Mouse (Mus musculus) adrenal gland, postnatal 10 days (tissue): ENCODE data around the gene Olfr459. TPM values are rescaled to one million over a fixed set of nuclear protein-coding genes. Genes with fewer than 3 reads are reported as not detected.
A peak's percentile ranks its signal among the peaks of the same experiment; 100 is the strongest.

Source experiments
- DNase-seq: peaks from one replicate; pipeline ENCODE4 v3.0.0; 2021; ENCODE audit warnings: mixed read lengths
- long read RNA-seq, 2 experiments: library from polyadenylated mRNA; stranded (forward); transcript quantifications; one replicate each; pipeline ENCODE4 v2.0.0; 2021
- total RNA-seq, 2 experiments: library from RNA; stranded (reverse); gene quantifications; 2 replicates each; pipeline ENCODE4 v1.2.3; 2021

The Olfr459 gene
- total RNA-seq, result not detected
- long read RNA-seq, experiment 1, result 0 reads
- long read RNA-seq, experiment 2, result 0 reads

DNA sequence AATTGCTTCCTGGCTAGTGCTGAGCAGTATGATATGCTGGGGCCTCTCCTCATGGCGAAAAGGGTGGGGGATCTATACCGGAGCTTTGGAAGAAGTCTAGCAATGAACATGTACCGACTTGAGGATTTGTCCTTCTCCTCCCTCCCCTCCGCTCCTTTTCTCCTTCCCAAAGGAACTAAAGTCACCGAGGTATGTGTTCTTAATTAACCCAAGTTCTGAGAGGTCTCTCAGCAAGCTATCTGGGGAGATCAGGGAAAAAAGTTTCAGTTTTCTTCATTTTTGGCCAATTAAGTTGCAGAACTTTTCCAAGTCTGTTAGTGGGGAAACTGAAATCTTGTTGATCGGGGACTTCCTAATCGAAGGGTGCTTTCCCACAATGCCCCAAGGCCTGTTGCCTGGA, at the start of gene Olfr459:
Gene Olfr459 (minus strand): TSS at position 101 of the 400 bp plus-strand sequence.
- DNase-seq, result no peak

DNA sequence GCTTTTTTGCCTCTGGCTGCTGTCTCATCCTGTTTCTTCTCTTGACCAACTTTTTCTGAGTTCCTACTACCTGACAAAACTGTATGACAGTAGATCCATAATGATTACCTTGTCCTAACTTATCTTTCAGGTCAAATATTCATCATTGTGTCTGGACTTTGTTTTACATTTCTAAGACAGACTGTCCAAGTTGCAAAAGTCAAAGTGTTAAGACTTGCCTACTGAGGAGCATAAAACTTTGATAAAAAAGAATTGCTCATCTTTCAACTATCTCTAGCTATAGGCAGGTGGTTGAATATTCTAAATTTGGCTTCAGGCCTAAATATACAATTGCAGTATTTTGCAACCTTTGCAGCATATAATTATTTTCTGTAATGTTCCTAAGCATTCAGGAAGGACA, 49.1 kb upstream of the Olfr459 start:
- DNase-seq, result no peak

DNA sequence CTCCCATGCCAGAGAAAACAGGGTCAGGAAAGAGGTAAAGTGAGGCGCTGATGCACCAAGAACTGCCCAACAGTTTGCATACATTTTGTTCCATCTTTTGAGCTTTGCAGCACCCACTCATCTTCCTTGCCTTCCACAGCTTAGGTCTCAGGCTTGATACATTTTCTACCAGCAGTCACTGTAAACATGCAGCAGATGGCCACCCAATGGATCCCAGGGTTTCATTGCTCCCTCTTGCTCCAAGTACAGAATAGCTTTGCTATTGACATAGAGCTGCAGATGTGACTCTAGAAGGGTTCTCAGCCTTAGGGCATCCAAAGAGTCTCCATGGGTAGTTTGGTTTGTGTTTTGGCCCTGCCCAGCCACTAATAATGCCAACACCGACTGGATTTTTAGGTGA, 11.7 kb upstream of the Olfr459 start:
- no peak for DNase-seq

DNA sequence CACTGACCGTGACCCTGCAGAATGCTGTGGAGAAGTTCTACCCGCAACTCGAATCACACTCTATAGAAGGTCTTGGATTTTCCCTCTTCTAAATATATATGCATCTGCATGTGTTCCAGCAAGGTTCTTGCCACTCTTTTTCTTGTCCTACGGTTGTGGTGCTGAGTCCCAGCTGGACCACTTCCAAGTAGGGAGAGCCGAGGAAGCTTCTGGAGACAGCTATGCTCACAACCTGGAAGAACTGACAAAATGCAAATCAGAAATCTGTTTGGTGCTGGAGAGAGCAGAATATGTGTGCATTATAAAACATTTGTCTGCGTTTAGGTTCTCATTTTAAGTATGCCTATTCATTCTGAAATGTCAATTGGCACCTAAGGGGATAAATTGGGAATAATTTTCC, 744 bp upstream of the Olfr459 start:
- no peak for DNase-seq

DNA sequence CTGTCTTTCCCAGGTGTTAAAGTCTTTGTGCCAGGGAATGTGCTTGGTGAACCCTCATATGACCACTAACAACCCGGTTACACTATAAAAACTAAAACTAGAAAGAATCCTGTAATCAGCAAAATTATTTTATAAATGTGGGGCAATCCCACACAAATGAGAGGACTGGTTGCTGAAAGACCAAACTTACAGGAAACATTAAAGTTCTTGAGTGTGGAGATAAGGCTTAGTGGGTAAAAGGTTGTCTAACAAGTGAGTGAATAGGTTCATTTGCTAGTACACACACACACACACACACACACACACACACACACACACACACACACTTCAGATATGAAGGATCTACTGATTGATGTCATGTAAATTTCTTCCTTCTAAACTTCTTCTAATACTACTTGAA, 5.1 kb downstream of the Olfr459 start:
- DNase-seq, result no peak

DNA sequence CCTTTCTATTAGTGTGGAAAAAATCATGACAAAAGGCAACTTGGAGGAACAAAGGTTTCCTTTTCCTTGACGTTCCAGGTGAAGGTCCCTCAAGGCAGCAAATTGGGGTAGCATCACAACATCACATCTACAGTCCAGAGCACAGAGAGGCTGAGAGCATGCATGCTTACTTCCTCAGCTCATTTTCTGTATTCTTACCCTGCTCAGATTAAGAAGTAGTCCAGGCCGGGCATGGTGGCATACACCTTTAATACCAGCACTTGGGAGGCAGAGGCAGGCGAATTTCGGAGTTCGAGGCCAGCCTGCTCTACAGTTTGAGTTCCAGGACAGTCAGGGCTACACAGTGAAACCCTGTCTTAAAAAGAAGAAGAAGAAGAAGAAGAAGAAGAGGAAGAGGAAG, 10.7 kb downstream of the Olfr459 start:
- DNase-seq, result no peak

DNA sequence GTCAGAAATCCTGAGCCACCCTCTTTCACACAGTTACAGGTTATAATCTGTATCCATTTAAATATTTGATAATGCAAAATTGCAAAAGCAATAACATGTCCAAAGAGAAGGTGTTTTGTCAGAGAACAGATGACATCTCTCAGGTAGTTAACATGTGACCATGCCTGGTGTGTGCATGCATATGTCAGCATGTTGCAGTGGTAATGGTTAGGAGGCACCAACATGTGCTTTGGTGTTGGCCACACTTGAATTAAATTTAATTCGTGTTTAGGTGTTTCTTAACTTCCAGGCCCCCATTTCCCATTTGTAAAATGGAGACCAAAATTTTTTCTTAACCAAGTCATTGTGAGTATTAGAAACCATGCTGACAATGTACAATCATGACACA, 12.6 kb downstream of the Olfr459 start:
- no peak for DNase-seq

DNA sequence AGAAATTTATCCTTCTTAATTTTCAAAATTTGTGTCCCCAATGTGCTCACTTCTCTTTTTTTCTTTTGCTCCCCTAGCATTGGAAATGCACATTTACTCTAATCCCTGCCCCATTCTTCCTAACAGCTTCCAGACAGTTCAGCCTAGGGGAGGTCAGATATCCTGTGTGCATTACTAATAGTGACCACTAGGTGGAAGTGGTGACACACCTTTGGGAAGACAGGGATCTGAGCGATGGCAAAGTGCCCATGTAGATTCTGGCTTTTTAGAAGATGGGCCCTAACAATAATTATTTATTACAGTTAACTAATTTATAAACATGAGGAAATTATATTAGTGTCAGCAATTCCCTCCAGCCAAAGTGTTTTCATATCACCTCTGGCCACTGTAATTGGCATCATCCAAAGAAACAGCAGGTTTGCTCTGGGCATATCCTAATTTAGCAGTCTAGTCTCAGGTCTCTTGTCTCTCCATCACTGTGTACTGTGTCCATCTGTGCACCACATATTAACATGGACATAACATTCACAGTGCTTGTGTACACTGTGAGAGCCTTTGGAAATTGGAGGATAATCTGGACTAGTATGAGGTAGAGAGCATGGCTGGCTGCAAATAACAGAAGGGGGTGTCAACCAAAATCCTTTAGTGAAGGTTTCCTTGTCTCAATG, 13.1 kb downstream of the Olfr459 start:
- peak; percentile 57 for DNase-seq

DNA sequence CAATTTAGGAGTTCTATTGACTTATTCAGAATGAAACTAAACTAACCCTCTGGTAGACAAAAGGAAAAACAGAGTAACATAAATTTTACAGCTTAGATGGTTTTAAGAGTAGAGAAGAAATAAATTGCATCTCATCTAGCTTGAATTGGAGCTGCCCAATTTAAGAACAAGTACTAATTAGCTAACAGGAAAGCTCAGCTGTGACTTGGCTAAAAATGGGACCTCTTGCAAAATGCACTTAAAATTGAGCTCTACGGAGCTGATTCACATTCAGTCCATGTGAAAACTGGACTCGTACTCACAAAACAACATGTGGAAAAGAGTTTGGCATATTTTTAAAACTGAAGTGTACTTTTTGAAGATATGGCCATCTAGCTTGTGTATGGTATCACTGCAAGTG, 15.4 kb downstream of the Olfr459 start:
- DNase-seq, result no peak

DNA sequence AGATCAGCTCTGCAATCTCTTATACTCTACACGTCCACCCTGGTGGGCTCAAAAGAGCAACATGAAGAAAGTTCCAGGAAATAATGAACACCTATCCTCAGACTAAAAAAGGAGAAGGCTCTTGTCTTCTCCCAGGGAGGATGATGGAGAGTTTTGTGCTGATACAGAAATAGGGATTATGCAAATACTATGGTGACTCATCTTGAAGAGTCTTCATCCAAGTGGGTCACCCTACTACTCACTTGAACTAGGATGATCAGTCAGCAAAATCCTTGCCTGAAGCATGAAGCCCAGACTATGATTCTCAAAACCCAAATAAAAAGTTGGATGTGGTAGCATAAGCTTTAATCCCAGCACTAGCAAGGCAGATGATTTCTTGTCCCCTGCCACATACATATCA, 16.6 kb downstream of the Olfr459 start:
- DNase-seq, result no peak

DNA sequence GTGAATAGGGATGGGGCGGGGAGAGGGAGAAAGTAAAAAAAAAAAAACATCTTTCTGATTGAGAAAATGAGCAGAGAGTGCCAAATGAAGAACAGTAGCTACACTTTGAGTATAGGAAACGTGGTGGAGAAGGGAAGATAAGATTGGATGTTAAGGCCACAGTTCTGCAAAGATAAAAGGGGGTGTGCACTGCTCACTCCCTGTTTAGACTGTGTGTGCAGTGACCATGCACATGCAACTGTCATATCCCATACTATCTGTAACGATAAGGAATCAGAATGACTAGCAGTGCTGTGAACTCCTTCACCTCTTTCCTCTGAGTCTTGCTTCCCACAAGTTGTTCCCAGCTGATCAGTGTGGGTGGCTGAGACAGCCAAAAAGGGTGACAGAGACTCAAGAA, 17.8 kb downstream of the Olfr459 start:
- DNase-seq, result no peak

DNA sequence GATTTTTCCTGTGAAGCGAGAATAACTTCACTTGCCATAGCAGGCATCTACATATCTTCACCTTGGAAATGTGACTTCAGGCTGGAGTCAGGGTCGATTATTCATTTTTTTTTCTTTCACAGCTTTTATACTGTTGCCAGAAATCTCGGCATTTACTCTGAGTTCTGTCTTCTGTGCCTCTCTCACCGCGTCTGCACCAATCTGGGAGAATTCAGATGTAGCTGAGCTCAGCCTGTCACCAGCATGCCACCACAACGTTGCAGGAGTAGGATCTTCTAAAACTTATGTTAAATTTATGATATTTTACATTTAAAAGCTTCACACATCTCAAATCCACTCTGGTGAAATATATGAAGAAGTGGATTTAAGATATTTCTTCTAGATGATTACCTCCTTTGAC, 20.4 kb downstream of the Olfr459 start:
- no peak for DNase-seq

DNA sequence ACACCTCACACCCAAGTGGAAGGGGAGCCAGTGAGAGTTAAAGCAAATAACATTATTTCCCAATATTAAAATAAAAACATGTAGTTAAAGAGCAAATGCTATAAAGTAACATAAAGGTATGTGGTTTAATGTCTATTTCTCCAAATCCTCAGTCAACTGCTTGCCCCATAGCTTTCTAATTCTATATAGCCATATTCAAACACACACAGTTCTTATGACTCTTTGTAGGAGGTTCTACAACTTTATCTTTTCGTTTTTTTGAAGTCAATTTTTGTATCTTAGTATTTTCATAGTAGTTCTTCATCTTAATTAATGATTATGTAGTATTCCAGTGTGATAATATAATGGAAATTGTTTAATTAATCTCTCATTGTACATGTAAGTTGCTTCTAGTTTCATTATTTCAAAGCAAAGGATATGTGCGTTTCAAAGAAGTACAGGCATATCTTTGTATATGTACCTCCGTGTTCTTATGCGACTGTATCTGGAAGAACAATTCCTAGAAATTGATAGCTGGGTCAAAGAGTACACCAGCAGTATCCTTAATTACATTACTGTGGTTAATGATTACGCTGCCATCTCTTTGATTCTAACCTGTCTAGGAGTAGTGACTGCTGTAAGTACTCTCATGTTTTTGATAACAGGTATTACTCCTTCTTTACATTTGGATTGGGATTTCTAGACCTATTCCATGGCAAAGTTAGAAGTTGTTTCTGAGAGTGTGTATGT, 30.1 kb downstream of the Olfr459 start:
- DNase-seq, result no peak

DNA sequence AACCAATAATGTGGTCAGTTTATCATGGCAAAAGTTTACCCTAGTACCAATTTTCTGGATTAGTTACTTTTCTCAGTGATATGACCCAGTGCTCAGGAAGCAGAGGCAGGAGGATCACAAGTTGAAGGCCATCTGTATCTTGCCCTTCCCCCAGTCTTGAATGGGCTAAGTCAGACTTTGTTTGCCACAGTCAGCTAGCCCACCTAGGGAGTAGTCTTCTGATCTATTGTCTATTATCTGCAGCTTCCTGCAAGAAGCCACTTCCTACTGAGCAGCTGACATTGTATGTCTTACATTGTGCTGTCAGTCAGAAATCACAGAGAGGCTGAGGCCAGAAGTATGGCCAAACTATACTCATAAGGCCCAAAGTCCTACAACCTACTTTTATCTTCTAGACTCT, 33.9 kb downstream of the Olfr459 start:
- no peak for DNase-seq

DNA sequence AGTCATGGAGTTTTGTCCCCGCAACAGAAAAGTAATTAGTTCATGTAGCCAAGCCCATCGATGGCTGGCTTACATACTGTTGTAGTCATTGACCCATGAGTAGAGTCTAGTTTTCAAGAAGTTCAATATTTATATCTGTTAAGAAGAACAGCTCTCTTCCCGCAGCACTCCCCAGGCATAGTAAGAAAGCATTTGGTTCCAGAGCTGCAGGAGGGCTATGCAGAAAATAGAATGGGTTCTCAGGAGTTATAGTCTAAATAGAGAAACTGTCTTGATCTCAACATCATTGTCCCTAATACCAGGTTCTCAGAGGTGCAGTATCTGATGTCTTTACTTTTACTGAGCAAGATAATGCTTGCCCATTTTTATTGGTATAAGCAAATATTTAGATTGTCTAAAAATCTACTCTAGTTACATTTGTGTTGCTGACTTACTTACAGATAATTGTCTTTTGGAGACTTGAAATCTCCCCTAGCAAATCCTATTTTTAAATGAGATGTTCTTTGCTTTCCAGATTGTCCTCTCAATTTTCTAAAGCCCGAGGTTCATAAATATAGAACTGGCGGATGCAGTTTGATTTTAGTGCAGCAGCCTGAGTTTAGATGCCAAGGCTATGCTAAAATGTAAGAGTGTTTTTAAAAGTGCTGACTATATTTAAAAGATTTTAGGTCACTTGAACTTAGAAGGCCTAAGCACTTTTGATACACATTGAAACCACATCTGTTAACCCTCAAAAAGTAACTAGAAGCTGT, 40.1 kb downstream of the Olfr459 start:
- no peak for DNase-seq

DNA sequence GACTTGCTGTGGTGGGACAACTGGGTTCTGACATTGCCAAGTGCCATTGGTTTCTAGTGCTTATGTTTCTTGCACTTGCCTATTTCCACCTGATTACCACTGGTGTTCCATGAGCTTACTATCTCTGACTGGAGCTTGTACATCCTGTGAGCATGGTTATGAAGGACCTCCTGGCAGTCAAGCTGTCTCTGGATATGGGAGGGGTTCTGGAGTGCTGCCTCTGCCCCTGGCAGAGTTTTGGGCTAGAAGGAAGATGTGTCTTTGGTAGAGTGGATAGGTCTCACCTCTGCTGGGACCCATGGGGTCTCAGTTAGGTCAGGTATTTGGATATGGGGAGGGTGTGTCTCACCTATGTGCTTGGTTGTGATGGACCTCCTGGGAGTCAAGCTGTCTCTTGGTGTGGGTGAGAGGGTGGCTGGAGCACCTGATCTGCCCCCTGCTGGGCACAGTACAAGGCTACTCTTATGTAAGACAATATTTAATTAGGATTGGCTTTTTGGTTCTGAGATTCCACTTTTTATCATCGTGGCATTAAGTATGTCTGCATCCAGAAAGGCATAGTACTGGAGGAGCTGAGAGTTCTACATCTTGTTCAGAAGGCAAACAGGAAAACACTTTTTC, 46.9 kb downstream of the Olfr459 start:
- DNase-seq, result no peak

DNA sequence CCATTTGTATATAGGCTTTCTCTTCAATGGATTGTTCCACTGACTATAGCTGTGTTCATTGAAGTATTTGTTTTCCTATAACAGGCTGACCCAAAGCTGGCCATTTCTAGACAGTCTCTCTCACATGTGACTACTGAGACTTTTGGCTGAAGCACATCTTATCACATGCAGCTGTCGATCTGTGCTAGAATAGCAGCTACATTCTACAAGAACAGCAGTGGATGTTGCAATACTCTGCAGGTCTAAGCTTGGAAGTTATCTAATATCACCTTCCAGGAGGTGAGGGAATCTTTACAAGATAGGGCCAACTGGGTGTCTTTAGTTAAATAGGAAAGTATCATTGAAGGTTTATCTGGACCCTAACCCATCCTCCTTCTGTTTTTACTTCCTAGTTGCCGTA, 53.5 kb downstream of the Olfr459 start:
- DNase-seq, result no peak

Other genes with a start within 250 kb of the Olfr459 start
- gene Ephb6, start 169.7 kb downstream of the Olfr459 start, total RNA-seq, result 10 to 100 TPM in 1 of 2 experiments, 1 to 10 TPM in 1; 8.8 to 17.4 TPM
- gene Trpv6, start 138.8 kb downstream of the Olfr459 start, total RNA-seq, result not detected
- not detected for gene Trpv5, start 94.4 kb downstream of the Olfr459 start, total RNA-seq
- not detected for gene Llcfc1, start 90.7 kb downstream of the Olfr459 start, total RNA-seq
- gene Kel, start 70.8 kb downstream of the Olfr459 start, total RNA-seq, result 1 to 10 TPM; 2.0 to 8.0 TPM
- gene Pip, start 72.4 kb upstream of the Olfr459 start, total RNA-seq, result not detected
- not detected for gene Sval2, start 77.8 kb upstream of the Olfr459 start, total RNA-seq
- not detected for gene Sval1, start 176.5 kb upstream of the Olfr459 start, total RNA-seq
- not detected for gene Sval3, start 193.0 kb upstream of the Olfr459 start, total RNA-seq